Mouse (Mus musculus) CH12.LX (cell line): ENCODE data around the gene Defb19. TPM values are rescaled to one million over a fixed set of nuclear protein-coding genes. Genes with fewer than 3 reads are reported as not detected.

ENCODE experiments used
- DNase-seq: peaks from one replicate; pipeline ENCODE4 v3.0.0-alpha.2; 2013; ENCODE audit errors: extremely low read depth
- H3K27ac ChIP-seq: 2 replicates; pipeline ENCODE4 v1.5.1; 2012; ENCODE audit warnings: low read depth, mild to moderate bottlenecking, control low read depth, moderate library complexity; ENCODE audit not compliant: insufficient read depth
- H3K27me3 ChIP-seq: replicated peaks from 2 replicates; pipeline ENCODE3; 2012; ENCODE audit warnings: inconsistent platforms
- H3K36me3 ChIP-seq, 2 experiments: replicated peaks in 1 of 2; 2 replicates each; pipeline versions ENCODE3 to v1.6.1; 2012; ENCODE audit warnings: inconsistent platforms in 1 of 2, low read length in 1 of 2, mild to moderate bottlenecking in 1 of 2, mixed read lengths in 1 of 2, moderate library complexity in 1 of 2; ENCODE audit not compliant: control insufficient read depth in 1 of 2, insufficient read depth in 1 of 2
- H3K4me1 ChIP-seq, 2 experiments: 2 replicates each; pipeline ENCODE4 v1.6.1; 2012; ENCODE audit warnings: inconsistent platforms in 1 of 2, moderate library complexity in 1 of 2; ENCODE audit not compliant: insufficient read depth in 2 of 2, control insufficient read depth in 1 of 2
- H3K4me2 ChIP-seq: 2 replicates; pipeline ENCODE4 v1.6.1; 2012; ENCODE audit warnings: low read depth, mild to moderate bottlenecking, control low read depth; ENCODE audit not compliant: poor library complexity, insufficient read depth, severe bottlenecking
- H3K4me3 ChIP-seq, 3 experiments: fragments of 150-350 bp in 1 of 3; sonication (generic) in 1 of 3; replicated peaks in 1 of 3; 2 replicates each; pipeline versions ENCODE3 to v1.5.1; 2011 to 2012; ENCODE audit warnings: low read depth in 2 of 3, low read length in 2 of 3, mild to moderate bottlenecking in 2 of 3, moderate library complexity in 2 of 3, control low read depth in 1 of 3, improper control_type of control experiment in 1 of 3, inconsistent platforms in 1 of 3, mixed read lengths in 1 of 3; ENCODE audit not compliant: poor library complexity in 1 of 3
- H3K79me2 ChIP-seq: replicated peaks from 2 replicates; pipeline ENCODE4 v1.6.1; 2012; ENCODE audit warnings: mild to moderate bottlenecking, moderate library complexity; ENCODE audit not compliant: control insufficient read depth, poor library complexity, insufficient read depth, severe bottlenecking; ENCODE audit errors: extremely low read depth
- H3K9ac ChIP-seq: 2 replicates; pipeline ENCODE4 v1.6.1; 2012; ENCODE audit warnings: low read depth, mild to moderate bottlenecking, control low read depth, moderate library complexity; ENCODE audit not compliant: insufficient read depth
- H3K9me3 ChIP-seq: replicated peaks from 2 replicates; pipeline ENCODE3; 2012; ENCODE audit warnings: low read length, inconsistent platforms, mixed read lengths
- CTCF ChIP-seq, 2 experiments: IDR thresholded peaks in 1 of 2; conservative IDR thresholded peaks in 1 of 2; 2 replicates each; pipeline ENCODE4 v1.5.1; 2011 to 2012; ENCODE audit warnings: low read depth in 2 of 2, low read length in 2 of 2, improper control_type of control experiment in 1 of 2, inconsistent platforms in 1 of 2, mild to moderate bottlenecking in 1 of 2, moderate library complexity in 1 of 2
- E2F4 ChIP-seq: IDR thresholded peaks from 2 replicates; pipeline ENCODE4 v1.6.1; 2011; ENCODE audit warnings: low read depth, low read length, improper control_type of control experiment; ENCODE audit not compliant: insufficient replicate concordance
- EP300 ChIP-seq: IDR thresholded peaks from 2 replicates; pipeline ENCODE4 v1.6.1; 2011; ENCODE audit warnings: low read length, improper control_type of control experiment
- HCFC1 ChIP-seq: IDR thresholded peaks from 2 replicates; pipeline ENCODE4 v1.6.1; 2012; ENCODE audit warnings: low read depth, mild to moderate bottlenecking, inconsistent platforms, low read length, improper control_type of control experiment
- IRF4 ChIP-seq: IDR thresholded peaks from 2 replicates; pipeline ENCODE4 v1.6.1; 2014; ENCODE audit warnings: low read depth, mild to moderate bottlenecking, inconsistent platforms, low read length, improper control_type of control experiment
- JUN ChIP-seq: IDR thresholded peaks from 2 replicates; pipeline ENCODE4 v1.6.1; 2011; ENCODE audit warnings: low read depth, mild to moderate bottlenecking, low read length, improper control_type of control experiment, moderate library complexity; ENCODE audit not compliant: insufficient read depth
- JUND ChIP-seq: conservative IDR thresholded peaks from 2 replicates; pipeline ENCODE4 v1.6.1; 2011; ENCODE audit warnings: low read depth, low read length, improper control_type of control experiment
- MAX ChIP-seq: IDR thresholded peaks from 2 replicates; pipeline ENCODE4 v1.6.1; 2011; ENCODE audit warnings: low read length, improper control_type of control experiment
- MEF2A ChIP-seq: IDR thresholded peaks from 2 replicates; pipeline ENCODE4 v1.6.1; 2014; ENCODE audit warnings: low read depth, mild to moderate bottlenecking, inconsistent platforms, low read length, improper control_type of control experiment, borderline replicate concordance
- MYC ChIP-seq: IDR thresholded peaks from 2 replicates; pipeline ENCODE4 v1.6.1; 2011; ENCODE audit warnings: low read depth, mild to moderate bottlenecking, improper control_type of control experiment, low read length
- NELFE ChIP-seq: IDR thresholded peaks from 2 replicates; pipeline ENCODE4 v1.6.1; 2011; ENCODE audit warnings: low read depth, low read length, improper control_type of control experiment
- NRF1 ChIP-seq: IDR thresholded peaks from 2 replicates; pipeline ENCODE4 v1.6.1; 2014; ENCODE audit warnings: low read depth, mild to moderate bottlenecking, inconsistent platforms, low read length, improper control_type of control experiment, moderate library complexity
- PAX5 ChIP-seq: IDR thresholded peaks from 2 replicates; pipeline ENCODE4 v1.6.1; 2012; ENCODE audit warnings: low read length, inconsistent platforms, mixed read lengths
- POLR2A ChIP-seq: IDR thresholded peaks from 2 replicates; pipeline ENCODE4 v1.6.1; 2011; ENCODE audit warnings: low read depth, mild to moderate bottlenecking, improper control_type of control experiment, low read length
- RAD21 ChIP-seq: IDR thresholded peaks from 2 replicates; pipeline ENCODE4 v1.6.1; 2011; ENCODE audit warnings: low read depth, mild to moderate bottlenecking, low read length, improper control_type of control experiment, moderate library complexity
- SIN3A ChIP-seq: IDR thresholded peaks from 2 replicates; pipeline ENCODE4 v1.6.1; 2012; ENCODE audit warnings: low read length, improper control_type of control experiment, inconsistent platforms
- SMC3 ChIP-seq: IDR thresholded peaks from 2 replicates; pipeline ENCODE4 v1.6.1; 2011; ENCODE audit warnings: low read depth, low read length, improper control_type of control experiment
- TCF12 ChIP-seq: IDR thresholded peaks from 2 replicates; pipeline ENCODE4 v1.6.1; 2014; ENCODE audit warnings: low read depth, mild to moderate bottlenecking, inconsistent platforms, low read length, improper control_type of control experiment
- UBTF ChIP-seq: IDR thresholded peaks from 2 replicates; pipeline ENCODE4 v1.6.1; 2012; ENCODE audit warnings: low read depth, mild to moderate bottlenecking, inconsistent platforms, low read length, improper control_type of control experiment, moderate library complexity
- USF1 ChIP-seq: IDR thresholded peaks from 2 replicates; pipeline ENCODE4 v1.6.1; 2014; ENCODE audit warnings: low read depth, mild to moderate bottlenecking, inconsistent platforms, low read length, improper control_type of control experiment
- USF2 ChIP-seq: conservative IDR thresholded peaks from 2 replicates; pipeline ENCODE4 v1.6.1; 2011; ENCODE audit warnings: low read depth, low read length, improper control_type of control experiment
- ZKSCAN1 ChIP-seq: IDR thresholded peaks from 2 replicates; pipeline ENCODE4 v1.6.1; 2012; ENCODE audit warnings: low read depth, inconsistent platforms, low read length, improper control_type of control experiment, borderline replicate concordance
- ZMIZ1 ChIP-seq: IDR thresholded peaks from 2 replicates; pipeline ENCODE4 v1.6.1; 2012; ENCODE audit warnings: low read depth, mild to moderate bottlenecking, inconsistent platforms, low read length, improper control_type of control experiment
- ZNF384 ChIP-seq: IDR thresholded peaks from 2 replicates; pipeline ENCODE4 v1.6.1; 2012; ENCODE audit warnings: low read depth, low read length, improper control_type of control experiment, inconsistent platforms
- dilution Hi-C: fragments of 300-500 bp; cut with MboI; formaldehyde crosslinking; loops from 2 replicates; pipeline ENCODE4 v1.14.3; 2020; ENCODE audit warnings: low sequenced_read_pairs; ENCODE audit not compliant: extremely low pct_unique_long_range_greater_than_20kb, extremely low pct_ligation_motif_present
- in situ Hi-C: fragments of 300-500 bp; cut with MboI; formaldehyde crosslinking; loops from 3 replicates; pipeline ENCODE4 v1.14.3; 2019; ENCODE audit warnings: low sequenced_read_pairs, low pct_ligation_motif_present, low pct_unique_long_range_greater_than_20kb, mixed read lengths
- polyA plus RNA-seq: library from polyadenylated mRNA; unstranded; fragments of >175 nt; gene quantifications from 2 replicates; pipeline ENCODE4 v1.2.1, GENCODE M21; 2012; ENCODE audit warnings: low read depth; ENCODE audit not compliant: insufficient read length
- total RNA-seq, 2 experiments: library from RNA; depleted of rRNA; stranded (reverse); fragments of 300-350 nt in 1 of 2; fragments of >200 nt in 1 of 2; gene quantifications; 2 replicates each; pipeline ENCODE4 v1.2.3; 2012 to 2014

Defb19 gene
- total and polyA plus RNA-seq, 3 experiments: not detected

DNA sequence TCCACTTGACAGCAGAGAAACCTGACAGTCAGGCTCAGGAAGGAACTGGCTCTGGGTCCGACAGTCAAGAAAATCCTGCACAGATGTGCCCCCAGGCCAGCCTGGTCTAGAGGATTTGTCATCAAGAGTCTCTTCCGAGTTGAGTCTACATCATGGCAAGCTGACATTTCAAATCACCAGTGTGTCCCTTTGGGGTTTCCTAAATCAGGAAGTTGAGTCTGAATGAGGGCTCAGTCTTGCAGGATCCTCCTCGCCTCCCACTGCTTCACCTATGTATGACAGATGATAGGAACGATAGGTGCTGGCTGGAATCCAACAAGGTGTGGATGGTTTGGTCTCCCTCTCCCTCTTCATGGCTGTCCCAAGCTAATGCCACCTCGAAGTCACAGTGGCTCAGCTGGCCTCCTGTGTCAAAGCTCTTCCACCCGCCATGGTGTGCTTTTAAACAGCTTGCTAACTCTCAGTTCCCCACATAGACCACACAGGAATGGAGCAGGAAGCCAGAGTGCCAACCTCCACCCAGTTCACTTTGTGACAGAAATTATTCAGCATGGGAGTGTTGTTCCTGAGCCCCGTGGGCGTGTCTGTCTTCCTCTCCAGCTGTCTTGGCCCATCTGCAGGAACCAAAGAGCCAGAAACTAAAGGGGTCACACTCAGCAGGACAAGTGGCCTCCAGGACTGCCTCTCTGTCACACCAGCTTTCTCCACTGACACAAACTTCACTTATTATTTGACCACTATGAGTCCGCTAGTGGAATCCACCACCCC, 40.4 kb upstream of the Defb19 start:
- no peak for DNase-seq
- no peak overlapping the region for H3K27ac ChIP-seq
- no peaks in the 10 kb centered on the region for H3K79me2 ChIP-seq
- H3K4me3 ChIP-seq: no peak overlapping the region
- H3K9ac ChIP-seq: no peak overlapping the region
- in situ Hi-C loops: no loop called here
- TF ChIP-seq PAX5 (no peak), JUN (no peak), TCF12 (no peak; the same call in 1 of the 2 replicates), SIN3A (0 out of 2 replicates have a peak, but pooled peaks have one; percentile 33), EP300 (0 out of 2 replicates have a peak, but pooled peaks have one; percentile 27), ZMIZ1 (no peak), ZNF384 (no peak), IRF4 (no peak)
- H3K27me3 ChIP-seq: no peaks in the 10 kb centered on the region
- no peak overlapping the region for H3K4me2 ChIP-seq
- dilution Hi-C loops: no loop called here
- no peaks in the 10 kb centered on the region for H3K36me3 ChIP-seq
- H3K4me1 ChIP-seq: peaks cover 11 to 24% of the 10 kb centered on the region in 2 experiments
- no peaks in the 10 kb centered on the region for H3K9me3 ChIP-seq

DNA sequence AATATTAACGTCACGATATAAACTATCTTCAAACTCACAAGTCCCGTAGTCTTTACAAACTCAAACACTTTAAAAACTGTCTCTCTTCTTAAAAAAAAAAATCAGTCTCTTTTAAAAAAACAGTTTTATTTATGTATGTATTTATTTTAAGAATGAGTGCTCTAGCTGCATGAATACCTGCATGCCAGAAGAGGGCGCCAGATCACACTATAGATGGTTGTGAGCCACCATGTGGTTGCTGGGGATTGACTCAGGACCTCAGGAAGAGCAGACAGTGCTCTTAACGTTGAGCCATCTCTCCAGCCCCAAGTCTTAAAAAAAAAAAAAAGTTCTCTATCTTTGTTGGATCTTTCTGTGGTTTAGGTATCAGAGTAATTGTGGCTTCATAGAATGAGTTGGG, 37.3 kb upstream of the Defb19 start:
- dilution Hi-C loops (no loop called here), in situ Hi-C loops (loop anchor here (5.0 kb wide), 2 partner anchors 50 to 215 kb away; partner anchors contain the start of genes Bcl2l1 and H13)
- Histone ChIP-seq H3K27ac (no peak overlapping the region), H3K4me1 (peaks cover 11 to 21% of the 10 kb centered on the region in 2 experiments), H3K9me3 (no peaks in the 10 kb centered on the region), H3K4me2 (no peak overlapping the region), H3K9ac (no peak overlapping the region), H3K79me2 (no peaks in the 10 kb centered on the region), H3K4me3 (no peak overlapping the region), H3K36me3 (no peaks in the 10 kb centered on the region), H3K27me3 (no peaks in the 10 kb centered on the region)
- TF ChIP-seq SMC3 (peak; percentile 58), MAX (no peak), CTCF (conservative IDR thresholded peaks at IDR 0.05 in 1 of 2, IDR thresholded peaks at IDR 0.05 in 1 of 2; ENCODE audit: low read depth in 2 of 2, low read length in 2 of 2) (peak in 1 of 2 experiments; percentile 69; a peak in 2 of 4 replicates), RAD21 (peak; percentile 50)
- DNase-seq: peak; percentile 37

DNA sequence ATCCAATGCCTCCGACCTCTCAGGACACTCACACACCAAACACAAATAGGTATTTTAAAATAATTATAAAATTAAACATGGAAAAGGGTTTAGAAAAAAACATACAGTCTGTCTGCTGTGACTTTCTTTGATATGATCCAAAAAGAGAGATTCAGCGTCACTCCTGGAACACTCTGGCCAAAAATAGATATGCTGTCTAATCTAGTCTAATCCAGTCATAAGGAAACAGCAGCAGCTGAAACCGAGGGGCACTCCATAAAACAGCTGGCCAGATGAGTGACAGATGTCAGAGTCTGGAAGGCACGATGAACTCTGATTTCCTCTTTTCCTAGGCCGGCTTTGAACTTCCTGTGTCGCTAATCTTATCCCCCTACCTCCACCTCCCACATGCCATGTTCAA, 36.4 kb upstream of the Defb19 start:
- no peak for DNase-seq
- Histone ChIP-seq H3K27ac (no peak overlapping the region), H3K79me2 (no peaks in the 10 kb centered on the region), H3K4me2 (no peak overlapping the region), H3K36me3 (no peaks in the 10 kb centered on the region), H3K9ac (no peak overlapping the region), H3K4me1 (peaks cover 11 to 21% of the 10 kb centered on the region in 2 experiments), H3K27me3 (no peaks in the 10 kb centered on the region), H3K4me3 (no peak overlapping the region), H3K9me3 (no peaks in the 10 kb centered on the region)
- dilution Hi-C loops (no loop called here), in situ Hi-C loops (loop anchor here (5.0 kb wide), 2 partner anchors 51 to 216 kb away; partner anchors contain the start of genes Bcl2l1 and H13)
- peak; percentile 87 for TF ChIP-seq MEF2A
- TF ChIP-seq UBTF: no peak
- TF ChIP-seq E2F4: no peak
- no peak for TF ChIP-seq CTCF (conservative IDR thresholded peaks at IDR 0.05 in 1 of 2, IDR thresholded peaks at IDR 0.05 in 1 of 2; ENCODE audit: low read depth in 2 of 2, low read length in 2 of 2)
- no peak for TF ChIP-seq ZMIZ1
- TF ChIP-seq NELFE: no peak
- 0 out of 2 replicates have a peak, but pooled peaks have one; percentile 17 for TF ChIP-seq TCF12
- TF ChIP-seq USF2: no peak
- TF ChIP-seq POLR2A: no peak
- TF ChIP-seq JUND: no peak
- TF ChIP-seq ZKSCAN1: no peak
- no peak for TF ChIP-seq HCFC1
- no peak for TF ChIP-seq MYC
- TF ChIP-seq IRF4: peak; percentile 44; the same call in 1 of the 2 replicates
- TF ChIP-seq RAD21: no peak
- no peak for TF ChIP-seq USF1
- TF ChIP-seq NRF1: no peak
